Mouse (Mus musculus): ENCODE results near the gene Grn. TPM values are rescaled to one million over a fixed set of nuclear protein-coding genes. Genes with fewer than 3 reads are reported as not detected.
A peak's percentile ranks its signal among the peaks of the same experiment; 100 is the strongest.

The Grn gene
- total RNA-seq (2012; rRNA removed) (106 and 165 TPM in 2 replicates), total RNA-seq (2014; rRNA removed) (63.7 and 80.6 TPM in 2 replicates), polyA plus RNA-seq (2012; ENCODE audit: insufficient read length, low read depth) (420 and 453 TPM in 2 replicates)

DNA sequence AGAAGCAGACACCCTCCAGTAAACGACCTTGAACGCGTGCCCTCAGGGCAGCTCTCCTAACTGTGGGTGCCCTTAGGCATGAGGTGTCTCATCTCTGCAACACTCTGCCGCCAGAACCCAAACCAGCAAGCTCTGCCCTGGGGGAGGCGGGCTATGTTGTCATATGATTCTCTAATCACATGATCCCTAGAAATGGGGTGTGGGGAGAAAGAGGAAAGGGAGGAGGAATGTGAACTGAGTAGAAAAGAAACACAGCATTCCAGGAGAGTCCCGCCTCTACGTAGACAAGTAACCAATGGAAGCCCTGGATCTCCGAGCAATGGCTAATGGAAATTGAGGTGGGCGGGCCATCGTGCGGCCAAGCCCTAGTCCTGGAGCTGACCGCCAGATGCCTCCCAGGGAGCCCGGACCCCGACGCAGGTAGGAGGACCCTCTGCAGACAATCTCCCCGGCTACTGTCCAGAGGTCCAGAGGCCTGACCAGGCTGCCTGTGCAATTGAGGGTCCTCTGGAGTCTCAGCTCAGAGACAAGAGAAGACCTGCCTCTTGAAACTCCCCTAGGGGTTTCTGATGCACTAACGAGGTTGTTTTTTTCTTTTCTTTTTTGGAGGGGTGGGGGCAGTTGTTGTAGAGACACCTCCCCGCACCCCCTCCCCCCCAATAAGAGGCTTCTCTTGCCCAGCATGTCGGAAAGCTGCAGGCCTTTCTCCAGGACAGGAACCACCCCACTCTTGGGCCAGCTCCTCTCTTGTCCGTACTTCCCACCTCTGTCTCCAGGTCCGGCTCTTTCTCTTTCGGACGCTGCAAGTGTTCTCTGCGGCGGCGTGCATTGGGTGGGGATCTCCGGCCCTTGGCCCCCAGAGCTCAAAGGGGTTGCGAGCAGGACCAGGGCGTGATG is at the start of gene Grn:
TSS of gene Grn (plus strand) at position 195 of the 897 bp plus-strand sequence.
- H3K4me1 ChIP-seq (ENCODE audit: control insufficient read depth in 1 of 2, insufficient read depth in 2 of 2): peaks cover 27 to 55% of the 10 kb centered on the region in 2 experiments
- dilution Hi-C loops (cut with MboI; ENCODE audit: extremely low pct_ligation_motif_present, extremely low pct_unique_long_range_greater_than_20kb, low sequenced_read_pairs) (no loop called here), in situ Hi-C loops (cut with MboI; ENCODE audit: low pct_ligation_motif_present, low pct_unique_long_range_greater_than_20kb, low sequenced_read_pairs) (loop anchor here (5.0 kb wide), 1 partner anchor 128 kb away; no protein-coding TSS in a partner anchor)
- no peaks in the 10 kb centered on the region for H3K9me3 ChIP-seq (replicated peaks; ENCODE audit: low read length)
- H3K9ac ChIP-seq (ENCODE audit: insufficient read depth, low read depth): peak within 1 kb of the TSS; percentile 79
- H3K36me3 ChIP-seq (replicated peaks in 1 of 2; ENCODE audit: control insufficient read depth in 1 of 2, insufficient read depth in 1 of 2, low read length in 1 of 2): peaks cover 9 to 21% of the 10 kb centered on the region in 2 experiments
- H3K4me3 ChIP-seq (replicated peaks in 1 of 3; ENCODE audit: low read depth in 2 of 3, low read length in 2 of 3, poor library complexity in 1 of 3): peak within 1 kb of the TSS; percentile 67 to 75 (median 68)
- TF ChIP-seq USF2 (conservative IDR thresholded peaks at IDR 0.05; ENCODE audit: low read depth, low read length): peak; percentile 94
- TF ChIP-seq TCF12 (IDR thresholded peaks at IDR 0.05; ENCODE audit: low read depth, low read length): peak; percentile 42; the same call in 1 of the 2 replicates
- peak; percentile 56 for TF ChIP-seq POLR2A (IDR thresholded peaks at IDR 0.05; ENCODE audit: low read depth, low read length)
- TF ChIP-seq NELFE (IDR thresholded peaks at IDR 0.05; ENCODE audit: low read depth, low read length): peak; percentile 45
- peak; percentile 94 for TF ChIP-seq SIN3A (IDR thresholded peaks at IDR 0.05; ENCODE audit: low read length)
- TF ChIP-seq ELF1 (IDR thresholded peaks at IDR 0.05; ENCODE audit: low read depth, low read length): no peak
- TF ChIP-seq MEF2A (IDR thresholded peaks at IDR 0.05; ENCODE audit: borderline replicate concordance, low read depth, low read length): no peak
- peak; percentile 89 for TF ChIP-seq USF1 (IDR thresholded peaks at IDR 0.05; ENCODE audit: low read depth, low read length)
- peak; percentile 62; the same call in 1 of the 2 replicates for TF ChIP-seq MXI1 (IDR thresholded peaks at IDR 0.05; ENCODE audit: low read depth, low read length)
- peak; percentile 60 for TF ChIP-seq HCFC1 (IDR thresholded peaks at IDR 0.05; ENCODE audit: low read depth, low read length)
- TF ChIP-seq JUND (conservative IDR thresholded peaks at IDR 0.05; ENCODE audit: low read depth, low read length): no peak
- TF ChIP-seq IRF4 (IDR thresholded peaks at IDR 0.05; ENCODE audit: low read depth, low read length): peak; percentile 18; the same call in 1 of the 2 replicates
- 0 out of 2 replicates have a peak, but pooled peaks have one; percentile 51 for TF ChIP-seq TBP (conservative IDR thresholded peaks at IDR 0.05; ENCODE audit: low read depth, low read length)
- TF ChIP-seq ZNF384 (IDR thresholded peaks at IDR 0.05; ENCODE audit: low read depth, low read length): peak; percentile 77
- no peak for TF ChIP-seq UBTF (IDR thresholded peaks at IDR 0.05; ENCODE audit: low read depth, low read length)
- TF ChIP-seq MAX (IDR thresholded peaks at IDR 0.05; ENCODE audit: low read length): peak; percentile 73; the same call in 1 of the 2 replicates
- H3K79me2 ChIP-seq (replicated peaks; ENCODE audit: control insufficient read depth, extremely low read depth, insufficient read depth, poor library complexity, severe bottlenecking): no peaks in the 10 kb centered on the region
- peak within 1 kb of the TSS; percentile 72 for H3K27ac ChIP-seq (ENCODE audit: insufficient read depth, low read depth)
- peak within 1 kb of the TSS; percentile 91 for H3K4me2 ChIP-seq (ENCODE audit: insufficient read depth, low read depth, poor library complexity, severe bottlenecking)
- no peaks in the 10 kb centered on the region for H3K27me3 ChIP-seq (replicated peaks)
- peak; percentile 92 for DNase-seq (ENCODE audit: extremely low read depth)

DNA sequence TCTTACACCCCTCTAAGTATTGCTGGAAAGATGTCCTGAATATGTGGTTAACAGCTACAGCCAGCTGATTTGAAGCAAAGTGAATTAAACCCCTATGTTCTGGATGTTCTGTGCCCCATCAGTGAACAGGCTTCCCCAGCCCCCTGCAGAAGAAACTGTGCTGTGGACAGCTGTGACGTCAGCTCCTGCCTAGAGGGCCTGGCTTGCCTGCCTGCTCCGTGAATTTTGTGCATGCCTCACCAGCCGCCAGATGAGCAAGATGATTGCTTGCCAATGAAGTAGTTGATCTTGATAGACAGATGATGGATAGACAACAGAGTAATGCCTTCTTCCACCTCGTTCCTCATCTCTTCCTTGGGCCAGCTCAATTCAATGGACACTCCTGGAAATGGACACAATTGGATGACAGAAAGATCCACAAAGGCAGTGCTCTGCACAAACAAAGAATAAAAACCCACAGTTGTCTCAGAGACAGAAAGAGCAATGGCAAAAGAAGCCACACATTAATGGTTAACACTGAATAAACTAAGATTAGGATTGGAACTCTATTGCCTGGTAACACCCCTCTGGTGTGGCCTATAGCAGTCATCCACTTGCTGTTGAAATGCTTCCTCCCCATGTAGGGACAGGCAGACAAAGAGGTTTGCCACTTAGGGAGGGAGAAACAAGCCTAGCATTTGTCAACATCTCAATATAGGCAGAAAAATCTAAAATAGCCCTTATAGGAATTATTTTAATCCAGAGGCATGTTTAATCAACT is 48.6 kb upstream of the Grn start:
- H3K79me2 ChIP-seq (replicated peaks; ENCODE audit: control insufficient read depth, extremely low read depth, insufficient read depth, poor library complexity, severe bottlenecking): no peaks in the 10 kb centered on the region
- peaks cover 23% of the 10 kb centered on the region for H3K27me3 ChIP-seq (replicated peaks)
- dilution Hi-C loops (cut with MboI; ENCODE audit: extremely low pct_ligation_motif_present, extremely low pct_unique_long_range_greater_than_20kb, low sequenced_read_pairs): no loop called here
- peaks cover 30 to 47% of the 10 kb centered on the region in 2 experiments for H3K4me1 ChIP-seq (ENCODE audit: control insufficient read depth in 1 of 2, insufficient read depth in 2 of 2)
- TF ChIP-seq CHD1 (IDR thresholded peaks at IDR 0.05; ENCODE audit: low read depth, low read length) (no peak), USF2 (conservative IDR thresholded peaks at IDR 0.05; ENCODE audit: low read depth, low read length) (no peak)
- no peak overlapping the region for H3K9ac ChIP-seq (ENCODE audit: insufficient read depth, low read depth)
- no peak for DNase-seq (ENCODE audit: extremely low read depth)
- no peak overlapping the region for H3K27ac ChIP-seq (ENCODE audit: insufficient read depth, low read depth)
- in situ Hi-C loops (cut with MboI; ENCODE audit: low pct_ligation_motif_present, low pct_unique_long_range_greater_than_20kb, low sequenced_read_pairs): no loop called here
- H3K36me3 ChIP-seq (replicated peaks in 1 of 2; ENCODE audit: control insufficient read depth in 1 of 2, insufficient read depth in 1 of 2, low read length in 1 of 2): no peaks in the 10 kb centered on the region
- no peak overlapping the region for H3K4me3 ChIP-seq (replicated peaks in 1 of 3; ENCODE audit: low read depth in 2 of 3, low read length in 2 of 3, poor library complexity in 1 of 3)
- H3K4me2 ChIP-seq (ENCODE audit: insufficient read depth, low read depth, poor library complexity, severe bottlenecking): no peak overlapping the region
- peaks cover 21% of the 10 kb centered on the region for H3K9me3 ChIP-seq (replicated peaks; ENCODE audit: low read length)

Measured in CH12.LX (cell line).